Mouse (Mus musculus) CD4-positive, CD25-positive, alpha-beta regulatory T cell, adult 4 months (primary cell): ENCODE results near the gene Gm15262. TPM values are rescaled to one million over a fixed set of nuclear protein-coding genes. Genes with fewer than 3 reads are reported as not detected.
"Not testable (repeated sequence)": the region's sequence is repeated elsewhere in the genome, so short reads cannot be mapped to it uniquely, and the experiment has no call there.

Experiments
- ATAC-seq: one replicate; pipeline ENCODE4 v1.8.0; 2017
- polyA plus RNA-seq, 2 experiments: library from polyadenylated mRNA; unstranded; fragments of 100-300 nt; shearing (Covaris generic); gene quantifications; one replicate each; pipeline ENCODE4 v1.2.1; 2017

The Gm15262 gene
- polyA plus RNA-seq, result not detected

DNA sequence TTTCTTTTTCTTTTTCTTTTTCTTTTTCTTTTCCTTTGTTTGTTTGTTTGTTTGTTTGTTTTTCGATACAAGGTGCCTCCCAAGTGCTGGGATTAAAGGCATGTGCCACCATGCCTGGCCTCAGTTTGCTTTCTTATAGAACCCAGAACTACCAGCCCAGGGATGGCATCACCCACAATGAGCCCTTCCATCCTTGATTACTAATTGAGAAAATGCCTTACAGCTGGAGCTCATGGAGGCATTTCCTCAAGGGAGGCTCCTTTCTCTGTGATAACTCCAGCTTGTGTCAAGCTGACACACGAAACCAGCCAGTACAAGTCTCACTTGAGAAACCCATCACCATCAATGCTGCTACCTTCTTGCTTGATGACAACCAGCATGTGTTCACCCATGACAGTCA is at the start of gene Gm15262:
Gene Gm15262 (plus strand): TSS at position 301 of the 400 bp plus-strand sequence.
- not testable (repeated sequence) for ATAC-seq

DNA sequence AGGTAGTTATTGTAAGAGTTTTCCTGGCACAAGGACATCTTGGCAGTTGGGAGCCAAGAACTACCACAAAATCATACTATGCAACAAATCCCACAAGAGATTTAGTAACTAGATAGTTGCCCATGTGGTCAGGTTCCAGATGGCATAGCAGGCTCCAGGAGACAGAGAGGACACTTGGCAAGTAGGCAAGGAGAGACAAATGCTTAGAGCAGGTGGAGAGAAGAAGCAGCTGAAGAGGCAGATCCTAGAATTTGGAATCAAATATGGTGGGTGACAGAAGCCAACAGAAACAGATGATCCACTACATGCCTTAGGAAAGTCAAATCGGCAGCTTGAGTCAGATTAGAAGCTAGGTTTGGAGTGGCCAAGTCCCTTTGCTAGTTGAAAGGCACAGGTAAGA is 20.9 kb downstream of the Gm15262 start:
- no peak for ATAC-seq

DNA sequence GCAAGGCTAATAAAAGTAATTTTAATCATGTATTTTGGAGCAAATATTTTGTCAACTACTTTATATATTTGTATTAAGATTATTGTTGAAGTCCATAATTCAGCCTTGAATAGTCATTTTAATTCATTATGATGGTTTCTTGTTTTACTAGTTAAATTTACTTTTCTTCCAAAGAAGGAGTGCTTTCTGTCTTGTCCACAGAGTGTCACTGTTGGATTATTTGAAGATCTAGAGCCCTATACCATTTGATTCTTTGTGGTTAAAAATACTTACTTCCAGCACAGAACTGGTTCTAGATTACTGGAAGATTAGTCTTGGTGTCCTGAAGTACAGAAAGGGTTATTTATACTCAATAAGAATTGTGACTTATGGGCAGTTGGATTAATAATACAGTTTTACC is 29.2 kb downstream of the Gm15262 start:
- no peak for ATAC-seq

DNA sequence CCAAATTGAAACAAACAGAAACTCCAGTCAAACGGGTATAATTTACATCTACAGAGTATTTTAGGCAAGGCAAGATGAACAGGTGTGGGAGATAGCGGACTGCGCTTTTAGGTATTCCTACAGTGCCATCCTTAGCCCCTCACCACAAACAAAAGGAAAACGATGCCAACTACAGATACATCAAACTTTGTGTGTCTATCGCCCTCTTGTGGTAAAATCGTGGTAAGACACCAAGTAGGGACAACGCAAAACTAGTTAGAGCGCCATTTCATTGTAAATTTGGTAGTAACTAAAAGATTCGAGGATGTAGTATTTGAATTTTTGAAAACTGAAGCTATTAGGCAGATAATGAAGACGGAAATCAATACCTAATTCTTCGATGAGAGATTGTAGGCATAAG is 83.7 kb downstream of the Gm15262 start:
- ATAC-seq, result no peak

DNA sequence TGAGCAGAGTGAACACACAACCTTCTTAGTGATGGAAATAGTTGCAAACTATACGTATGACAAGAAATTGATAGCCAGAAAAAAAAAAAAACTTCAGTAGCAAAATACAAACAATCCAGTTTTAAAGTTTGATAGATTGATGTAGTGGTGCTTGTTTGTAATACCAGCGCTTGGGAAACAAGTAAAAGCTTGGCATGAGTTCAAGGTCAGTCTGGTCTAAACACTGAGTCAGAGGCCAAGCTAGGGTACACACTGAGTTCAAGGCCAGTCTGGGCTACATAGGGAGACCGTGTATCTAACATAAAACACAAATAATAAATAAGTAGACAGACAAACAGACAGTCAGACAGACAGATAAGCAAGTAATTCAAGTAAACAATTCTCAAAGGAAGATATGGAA is 84.2 kb downstream of the Gm15262 start:
- ATAC-seq, result no peak

DNA sequence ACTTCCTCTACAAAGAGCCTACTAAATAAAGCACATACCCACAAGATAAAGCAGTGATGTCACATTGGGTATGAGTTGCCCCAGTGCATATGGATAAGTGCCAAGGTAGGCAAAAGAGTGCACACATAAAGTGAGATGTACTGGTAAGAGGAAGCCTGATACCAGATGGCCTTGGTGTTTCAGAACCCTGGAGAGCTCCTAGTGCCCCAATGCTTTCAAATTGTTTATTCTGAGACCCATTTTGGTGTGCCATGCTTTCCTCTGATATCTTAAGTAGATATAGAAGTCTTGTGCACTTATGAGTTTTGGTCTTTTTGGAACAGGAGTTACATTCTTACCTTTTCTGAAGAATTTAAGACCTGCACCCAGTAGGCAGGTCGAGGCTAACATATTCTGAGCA is 88.3 kb downstream of the Gm15262 start:
- no peak for ATAC-seq

DNA sequence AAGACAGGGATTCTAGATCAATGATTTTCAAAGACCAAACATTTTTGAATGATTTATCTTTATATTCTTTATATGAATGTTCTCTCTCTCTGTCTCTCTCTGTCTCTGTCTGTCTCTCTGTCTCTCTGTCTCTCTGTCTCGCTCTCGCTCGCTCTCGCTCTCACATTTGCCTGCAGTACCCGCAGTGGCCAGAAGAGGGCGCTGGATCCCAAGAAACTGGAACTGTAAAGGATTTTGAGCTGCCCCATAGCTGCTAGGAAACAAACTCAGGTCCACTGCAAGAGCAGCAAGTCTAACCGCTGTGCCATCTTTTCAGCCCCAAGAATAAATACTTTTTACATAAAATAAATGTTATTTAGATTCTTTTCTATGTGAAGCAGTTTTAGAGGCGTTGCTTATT is 98.5 kb downstream of the Gm15262 start:
- ATAC-seq, result no peak

DNA sequence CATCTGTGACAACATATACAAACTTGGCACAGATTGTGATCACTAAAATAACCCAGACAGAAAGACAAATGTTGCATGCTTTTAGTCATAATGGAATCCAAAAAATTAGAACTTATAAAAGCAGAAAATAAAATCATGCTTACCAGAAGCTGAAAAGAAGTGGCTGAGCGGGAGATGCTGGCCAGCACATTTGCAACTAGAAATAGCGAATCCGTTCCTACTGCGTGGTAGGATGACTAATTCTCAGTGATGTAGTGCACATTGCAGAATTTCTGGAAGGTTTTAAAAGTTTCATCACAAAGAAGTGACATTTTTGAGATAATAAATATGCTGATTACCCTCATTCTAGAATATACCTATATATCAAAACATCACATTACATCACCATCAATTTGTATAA is 100.7 kb downstream of the Gm15262 start:
- no peak for ATAC-seq

DNA sequence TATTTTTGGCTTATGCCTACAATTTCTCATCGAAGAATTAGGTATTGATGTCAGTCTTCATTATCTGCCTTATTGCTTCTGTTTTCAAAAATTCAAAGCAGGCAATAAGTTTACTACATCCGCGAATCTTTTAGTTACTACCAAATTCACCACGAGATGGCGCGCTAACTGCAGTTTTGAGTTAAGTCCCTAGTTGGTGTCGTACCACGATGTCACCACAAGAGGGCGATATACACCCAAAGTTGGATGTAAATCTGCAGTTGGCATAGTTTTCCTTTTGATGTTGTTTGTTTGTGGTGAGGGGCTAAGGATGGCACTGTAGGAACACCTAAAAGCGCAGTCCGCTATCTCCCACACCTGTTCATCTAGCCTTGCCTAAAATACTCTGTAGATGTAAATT is 111.9 kb downstream of the Gm15262 start:
- no peak for ATAC-seq

DNA sequence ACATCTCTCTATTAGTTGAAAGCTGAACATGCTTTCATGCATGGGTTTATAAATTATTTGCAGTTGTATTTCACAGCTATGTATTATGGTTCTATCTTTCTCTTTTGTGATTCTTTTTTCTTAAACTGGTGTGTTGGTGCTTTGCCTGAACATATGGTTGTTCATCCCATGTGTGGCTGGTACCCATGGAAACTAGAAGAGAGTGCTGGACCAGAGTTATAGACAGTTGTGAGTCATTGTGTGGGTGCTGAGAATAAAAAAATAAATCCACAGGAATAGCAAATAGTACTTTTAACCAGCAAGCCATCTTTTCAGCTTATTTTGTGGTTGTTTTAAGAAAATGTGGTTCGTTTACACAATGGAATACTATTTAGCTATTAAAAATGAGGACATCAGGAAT is 123.9 kb downstream of the Gm15262 start:
- no peak for ATAC-seq

Other genes with a start within 250 kb of the Gm15262 start
- not detected for gene Scml2, start 170.3 kb upstream of the Gm15262 start, polyA plus RNA-seq